Mouse (Mus musculus): ENCODE results near the gene Olfr818. TPM values are rescaled to one million over a fixed set of nuclear protein-coding genes. Genes with fewer than 3 reads are reported as not detected.
"Not testable (repeated sequence)": the region's sequence is repeated elsewhere in the genome, so short reads cannot be mapped to it uniquely, and the experiment has no call there.

The Olfr818 gene
- total RNA-seq (2014; rRNA removed) (not detected in 2 replicates), polyA plus RNA-seq (2015; fragmentation: Nextera tagmentation; extraction: Ambion mirVana) (not detected in 2 replicates)

DNA sequence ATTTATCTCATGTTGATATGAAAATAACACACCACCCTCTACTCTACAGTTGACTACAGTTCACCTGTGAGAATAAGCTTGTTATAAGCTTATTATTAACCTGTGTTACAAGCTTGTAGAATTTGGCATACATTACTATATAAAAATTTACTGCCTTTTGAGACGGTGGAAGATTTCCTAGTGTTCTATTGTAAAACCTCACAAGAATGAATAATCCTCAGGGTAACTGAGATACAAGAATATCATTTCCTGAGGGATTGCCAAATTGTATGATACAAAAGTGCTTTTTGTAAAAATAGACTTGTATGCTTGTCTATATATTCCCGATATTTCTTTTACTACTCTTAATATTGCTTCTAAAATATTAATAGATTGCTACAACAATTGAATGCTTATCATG lies at the start of gene Olfr818:
Gene Olfr818, minus strand, starts transcription at position 101 of the 400 bp plus-strand sequence.
- no peaks in the 10 kb centered on the region for H3K9me3 ChIP-seq (ENCODE audit: low read length)
- no peak within 1 kb of the TSS for H3K27ac ChIP-seq
- H3K36me3 ChIP-seq (ENCODE audit: insufficient read depth, low read length) = no peaks in the 10 kb centered on the region
- TF ChIP-seq CTCF (IDR thresholded peaks at IDR 0.05; ENCODE audit: low read depth) = no peak
- ATAC-seq (no peak), DNase-seq (ENCODE audit: low spot score) (no peak)
- H3K27me3 ChIP-seq (ENCODE audit: insufficient read depth, low read length) = no peaks in the 10 kb centered on the region
- H3K4me3 ChIP-seq (ENCODE audit: low read length) = no peak within 1 kb of the TSS
- WGBS = 92% methylated on average over 2 of the region's 2 CpGs
- H3K4me2 ChIP-seq (ENCODE audit: low read depth, low read length) = no peak within 1 kb of the TSS
- no peaks in the 10 kb centered on the region for H3K4me1 ChIP-seq (ENCODE audit: insufficient read depth, low read length)
- no peak within 1 kb of the TSS for H3K9ac ChIP-seq (replicated peaks; ENCODE audit: low read length)

- no CpG with 5 or more reads among the region's 1 CpGs for WGBS
- H3K4me1 ChIP-seq (ENCODE audit: insufficient read depth, low read length); ATAC-seq; H3K4me3 ChIP-seq (ENCODE audit: low read length); H3K27me3 ChIP-seq (ENCODE audit: insufficient read depth, low read length); H3K9me3 ChIP-seq (ENCODE audit: low read length); DNase-seq (ENCODE audit: low spot score); H3K9ac ChIP-seq (replicated peaks; ENCODE audit: low read length); H3K36me3 ChIP-seq (ENCODE audit: insufficient read depth, low read length); H3K4me2 ChIP-seq (ENCODE audit: low read depth, low read length); H3K27ac ChIP-seq: not testable (repeated sequence)
These were observed 36.1 kb upstream of the Olfr818 start, which contains the start of gene Gm10310 for GRCm38 (mm10) chr10:129984962-129985361. Gene Gm10310, minus strand, starts transcription at chr10:129985062.

GRCm38 (mm10) chr10:129981867-129982266 lies 33.0 kb upstream of the Olfr818 start:
- not testable (repeated sequence) for H3K4me1 ChIP-seq (ENCODE audit: insufficient read depth, low read length); H3K27ac ChIP-seq; H3K4me2 ChIP-seq (ENCODE audit: low read depth, low read length); H3K9me3 ChIP-seq (ENCODE audit: low read length); H3K9ac ChIP-seq (replicated peaks; ENCODE audit: low read length); H3K27me3 ChIP-seq (ENCODE audit: insufficient read depth, low read length); H3K36me3 ChIP-seq (ENCODE audit: insufficient read depth, low read length); H3K4me3 ChIP-seq (ENCODE audit: low read length); DNase-seq (ENCODE audit: low spot score)
- WGBS = no CpG with 5 or more reads among the region's 3 CpGs
- 0 out of 2 replicates have a peak, but pooled peaks have one; percentile 27 for ATAC-seq

GRCm38 (mm10) chr10:129976040-129976439 lies 27.1 kb upstream of the Olfr818 start, which contains the start of gene Olfr247:
Gene Olfr247, minus strand, starts transcription at chr10:129976140.
- ATAC-seq; H3K36me3 ChIP-seq (ENCODE audit: insufficient read depth, low read length): not testable (repeated sequence)
- no CpG with 5 or more reads among the region's 2 CpGs for WGBS

GRCm38 (mm10) chr10:129972994-129973393 lies 24.1 kb upstream of the Olfr818 start:
- DNase-seq (ENCODE audit: low spot score); ATAC-seq; H3K4me1 ChIP-seq (ENCODE audit: insufficient read depth, low read length); H3K4me2 ChIP-seq (ENCODE audit: low read depth, low read length); H3K9me3 ChIP-seq (ENCODE audit: low read length); H3K27ac ChIP-seq; H3K9ac ChIP-seq (replicated peaks; ENCODE audit: low read length); H3K27me3 ChIP-seq (ENCODE audit: insufficient read depth, low read length); H3K36me3 ChIP-seq (ENCODE audit: insufficient read depth, low read length); H3K4me3 ChIP-seq (ENCODE audit: low read length): not testable (repeated sequence)
- no CpG with 5 or more reads among the region's 3 CpGs for WGBS

More at GRCm38 (mm10) chr10:129976040-129976439, 27.1 kb upstream of the Olfr818 start, which contains the start of gene Olfr247:
- H3K27ac ChIP-seq; H3K27me3 ChIP-seq (ENCODE audit: insufficient read depth, low read length); H3K4me3 ChIP-seq (ENCODE audit: low read length); H3K9me3 ChIP-seq (ENCODE audit: low read length); DNase-seq (ENCODE audit: low spot score); H3K4me1 ChIP-seq (ENCODE audit: insufficient read depth, low read length); H3K4me2 ChIP-seq (ENCODE audit: low read depth, low read length); H3K9ac ChIP-seq (replicated peaks; ENCODE audit: low read length): not testable (repeated sequence)

DNA sequence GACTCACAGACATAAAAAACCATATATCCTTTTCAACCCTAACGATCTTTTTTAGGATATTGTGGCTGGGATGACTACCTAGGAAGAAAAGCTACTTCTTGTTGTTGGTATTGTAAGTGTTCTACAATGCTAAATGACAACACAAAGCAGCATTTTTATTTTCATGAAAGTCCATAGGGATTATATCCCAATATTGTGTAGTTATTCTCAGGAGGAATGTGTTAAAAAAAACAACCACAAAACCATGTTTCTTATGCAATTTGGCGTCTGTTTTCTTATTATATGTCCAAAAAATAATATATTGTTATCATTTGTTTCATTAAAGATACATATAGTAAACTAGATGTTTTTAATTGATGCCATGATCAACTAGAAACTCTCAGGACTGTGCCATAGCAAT lies 18.3 kb upstream of the Olfr818 start, which contains the start of gene Olfr819:
Gene Olfr819, minus strand, starts transcription at position 101 of the 400 bp plus-strand sequence.
- not testable (repeated sequence) for ATAC-seq; H3K4me3 ChIP-seq (ENCODE audit: low read length); DNase-seq (ENCODE audit: low spot score); H3K4me2 ChIP-seq (ENCODE audit: low read depth, low read length); H3K9me3 ChIP-seq (ENCODE audit: low read length); H3K9ac ChIP-seq (replicated peaks; ENCODE audit: low read length); H3K36me3 ChIP-seq (ENCODE audit: insufficient read depth, low read length); H3K27me3 ChIP-seq (ENCODE audit: insufficient read depth, low read length); H3K4me1 ChIP-seq (ENCODE audit: insufficient read depth, low read length); H3K27ac ChIP-seq
- 69% methylated on average over 2 of the region's 2 CpGs for WGBS

- not testable (repeated sequence) for H3K9ac ChIP-seq (replicated peaks; ENCODE audit: low read length); H3K4me2 ChIP-seq (ENCODE audit: low read depth, low read length); H3K27me3 ChIP-seq (ENCODE audit: insufficient read depth, low read length); H3K27ac ChIP-seq; H3K4me3 ChIP-seq (ENCODE audit: low read length); DNase-seq (ENCODE audit: low spot score); H3K4me1 ChIP-seq (ENCODE audit: insufficient read depth, low read length); H3K9me3 ChIP-seq (ENCODE audit: low read length); H3K36me3 ChIP-seq (ENCODE audit: insufficient read depth, low read length); ATAC-seq
- WGBS = 92% methylated on average over 2 of the region's 3 CpGs
These were observed 17.3 kb upstream of the Olfr818 start for GRCm38 (mm10) chr10:129966232-129966631.

All from hindbrain, postnatal 0 days (tissue).